Mouse (Mus musculus): Measurements from ENCODE around the gene Fam131a. TPM values are rescaled to one million over a fixed set of nuclear protein-coding genes. Genes with fewer than 3 reads are reported as not detected.

Fam131a gene
- total and polyA plus RNA-seq, 3 experiments, result not detected

DNA sequence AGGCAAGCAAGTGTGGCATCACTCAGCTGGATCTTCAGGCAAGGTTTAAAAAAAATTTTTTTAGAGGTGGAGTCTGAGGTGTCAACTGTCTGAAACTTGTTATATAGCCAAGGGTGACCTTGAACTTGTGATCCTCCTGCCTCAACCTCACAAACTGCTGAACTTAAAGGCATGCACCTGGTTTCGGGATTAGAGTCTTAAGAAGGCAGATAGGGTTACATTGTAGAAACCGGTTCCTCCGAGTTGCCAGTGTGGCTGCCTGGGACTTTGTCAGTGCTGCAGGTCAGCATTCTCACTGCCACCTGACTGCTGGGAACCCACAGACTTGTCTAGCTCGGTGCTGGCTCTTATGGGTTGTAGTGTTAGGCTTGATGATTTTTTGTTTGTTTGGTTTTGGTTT is 30.2 kb downstream of the Fam131a start:
- Histone ChIP-seq H3K9ac (ENCODE audit: control insufficient read depth, low read depth, low read length, poor library complexity, severe bottlenecking) (no peak overlapping the region), H3K4me1 (ENCODE audit: control insufficient read depth in 1 of 2, insufficient read depth in 2 of 2, low read length in 2 of 2) (no peaks in the 10 kb centered on the region), H3K79me2 (ENCODE audit: control insufficient read depth, insufficient read depth, low read length, poor library complexity) (peaks cover 4% of the 10 kb centered on the region), H3K4me3 (ENCODE audit: control insufficient read depth in 1 of 2, insufficient read depth in 1 of 2, low read depth in 2 of 2, low read length in 2 of 2) (no peak overlapping the region), H3K36me3 (ENCODE audit: control insufficient read depth in 1 of 2, insufficient read depth in 2 of 2, low read length in 2 of 2) (peaks cover 0 to 4% of the 10 kb centered on the region in 2 experiments; a peak in 3 of 4 replicates), H3K9me3 (replicated peaks; ENCODE audit: insufficient read depth, low read length) (no peaks in the 10 kb centered on the region), H3K27me3 (ENCODE audit: control insufficient read depth in 1 of 2, insufficient read depth in 2 of 2, low read length in 2 of 2) (no peaks in the 10 kb centered on the region), H3K27ac (ENCODE audit: control insufficient read depth, low read depth, low read length) (no peak overlapping the region)
- DNase-seq (ENCODE audit: low read depth, low spot score), result no peak
- TF ChIP-seq EP300 (IDR thresholded peaks at IDR 0.05; ENCODE audit: low read depth in 1 of 2, low read length in 2 of 2) (no peak), MAX (IDR thresholded peaks at IDR 0.05; ENCODE audit: low read length) (no peak), POLR2AphosphoS2 (IDR thresholded peaks at IDR 0.05; ENCODE audit: low read length) (no peak), ZNF384 (IDR thresholded peaks at IDR 0.05; ENCODE audit: low read depth, low read length) (no peak), JUND (IDR thresholded peaks at IDR 0.05; ENCODE audit: low read depth, low read length) (no peak), CHD1 (IDR thresholded peaks at IDR 0.05; ENCODE audit: low read depth, low read length) (no peak), E2F4 (IDR thresholded peaks at IDR 0.05; ENCODE audit: borderline replicate concordance, low read depth, low read length) (no peak), CHD2 (IDR thresholded peaks at IDR 0.05; ENCODE audit: low read length) (no peak), MEF2A (IDR thresholded peaks at IDR 0.05; ENCODE audit: extremely low read depth, insufficient replicate concordance, low read depth, low read length, poor library complexity, severe bottlenecking) (no peak), USF1 (IDR thresholded peaks at IDR 0.05; ENCODE audit: low read depth, low read length) (no peak), UBTF (IDR thresholded peaks at IDR 0.05; ENCODE audit: borderline replicate concordance, insufficient read depth, low read depth, low read length) (no peak), SMC3 (IDR thresholded peaks at IDR 0.05; ENCODE audit: low read depth, low read length) (no peak), USF2 (IDR thresholded peaks at IDR 0.05; ENCODE audit: borderline replicate concordance in 1 of 2, insufficient read depth in 1 of 2, low read depth in 1 of 2, low read length in 2 of 2) (no peak), GABPA (IDR thresholded peaks at IDR 0.05; ENCODE audit: low read depth, low read length) (no peak), ZMIZ1 (IDR thresholded peaks at IDR 0.05; ENCODE audit: low read depth, low read length) (no peak), ZKSCAN1 (IDR thresholded peaks at IDR 0.05; ENCODE audit: low read depth, low read length) (no peak)

DNA sequence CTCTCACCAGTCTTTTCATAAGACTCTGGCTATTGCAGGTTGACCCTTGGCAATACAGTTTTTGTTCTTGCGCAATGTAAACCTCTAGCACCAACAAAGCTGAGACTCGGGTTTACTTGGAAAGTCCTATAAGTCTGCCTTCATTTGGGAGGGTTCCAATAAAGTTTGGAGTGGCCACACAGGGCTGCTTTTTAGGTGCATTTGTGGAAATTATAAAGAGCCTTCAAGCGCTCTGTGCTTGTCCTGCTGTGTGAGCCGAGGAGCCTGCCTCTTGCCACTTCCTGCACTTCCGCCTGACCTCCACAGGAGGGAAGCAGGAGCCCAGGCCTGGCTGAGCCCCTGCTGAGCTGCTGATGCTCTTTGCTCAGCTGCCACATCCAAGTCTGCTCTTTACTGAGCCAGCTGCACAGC is 31.3 kb downstream of the Fam131a start:
- Histone ChIP-seq H3K9ac (ENCODE audit: control insufficient read depth, low read depth, low read length, poor library complexity, severe bottlenecking) (no peak overlapping the region), H3K4me1 (ENCODE audit: control insufficient read depth in 1 of 2, insufficient read depth in 2 of 2, low read length in 2 of 2) (no peaks in the 10 kb centered on the region), H3K36me3 (ENCODE audit: control insufficient read depth in 1 of 2, insufficient read depth in 2 of 2, low read length in 2 of 2) (no peaks in the 10 kb centered on the region; a peak in 1 of 4 replicates), H3K4me3 (ENCODE audit: control insufficient read depth in 1 of 2, insufficient read depth in 1 of 2, low read depth in 2 of 2, low read length in 2 of 2) (no peak overlapping the region), H3K9me3 (replicated peaks; ENCODE audit: insufficient read depth, low read length) (no peaks in the 10 kb centered on the region), H3K27ac (ENCODE audit: control insufficient read depth, low read depth, low read length) (no peak overlapping the region), H3K79me2 (ENCODE audit: control insufficient read depth, insufficient read depth, low read length, poor library complexity) (no peaks in the 10 kb centered on the region), H3K27me3 (ENCODE audit: control insufficient read depth in 1 of 2, insufficient read depth in 2 of 2, low read length in 2 of 2) (no peaks in the 10 kb centered on the region)
- peak; percentile 50 for DNase-seq (ENCODE audit: low read depth, low spot score)
- TF ChIP-seq RAD21 (IDR thresholded peaks at IDR 0.05; ENCODE audit: low read depth, low read length) (peak; percentile 55), TCF12 (IDR thresholded peaks at IDR 0.05; ENCODE audit: low read depth, low read length) (no peak), SMC3 (IDR thresholded peaks at IDR 0.05; ENCODE audit: low read depth, low read length) (peak; percentile 55), CTCF (IDR thresholded peaks at IDR 0.05 in 2 of 3, conservative IDR thresholded peaks at IDR 0.05 in 1 of 3; ENCODE audit: control insufficient read depth in 1 of 3, insufficient read depth in 1 of 3, low read depth in 2 of 3, low read length in 3 of 3, poor library complexity in 1 of 3, severe bottlenecking in 1 of 3) (peak in 2 of 3 experiments; percentile 58; a peak in 5 of 6 replicates)

All from MEL (cell line).